Mouse (Mus musculus) MN1 (cell line): ENCODE results near the gene Pikfyve.

Experiments used
- DNase-seq: peaks from one replicate; pipeline ENCODE4 v3.0.0-alpha.2; 2016; ENCODE audit warnings: low spot score

Gene Pikfyve

DNA sequence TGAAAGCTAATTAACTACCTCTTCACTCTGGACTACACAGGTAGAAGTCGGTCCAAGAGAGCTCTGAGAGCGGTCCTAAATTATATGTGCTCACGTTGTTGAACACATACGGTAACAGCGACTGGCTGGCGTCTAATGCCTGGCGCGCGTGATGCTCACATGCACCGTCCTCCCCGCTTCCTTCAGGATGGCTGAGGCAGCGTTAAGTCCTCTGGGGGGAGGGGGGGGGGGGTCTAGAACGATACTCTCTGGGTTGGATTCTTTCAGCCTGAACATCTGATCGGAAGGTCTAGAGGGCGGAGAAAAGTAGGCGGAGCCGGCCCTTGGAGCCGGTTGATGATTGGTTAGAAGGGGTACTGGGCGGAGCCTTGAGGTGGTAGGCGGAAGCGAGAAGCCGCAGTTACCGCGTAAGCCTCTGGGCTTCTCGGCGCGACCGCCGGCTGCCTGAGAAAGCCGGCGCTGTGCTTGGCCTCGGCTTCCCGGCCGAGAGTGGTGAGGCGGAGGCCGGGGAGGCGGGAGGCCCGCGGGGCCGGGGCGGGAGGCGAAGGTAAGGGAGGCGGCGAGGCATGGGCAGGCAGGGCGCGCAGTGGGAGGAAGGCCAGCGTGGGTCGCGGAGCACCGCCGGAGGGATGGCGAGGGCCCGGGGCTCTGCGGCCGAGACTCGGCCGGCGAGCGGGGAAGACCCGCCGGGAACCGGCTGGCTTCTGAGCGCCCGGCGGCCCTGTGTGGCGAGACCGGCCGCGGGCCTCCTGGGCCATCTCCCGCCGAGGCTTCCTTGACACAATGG lies at the start of gene Pikfyve, which contains the start of gene Idh1:
Gene Pikfyve, plus strand, starts transcription at position 397 of the 787 bp plus-strand sequence.
Gene Idh1, minus strand, starts transcription at position 214 of the 787 bp plus-strand sequence.
- DNase-seq: peak; percentile 98

DNA sequence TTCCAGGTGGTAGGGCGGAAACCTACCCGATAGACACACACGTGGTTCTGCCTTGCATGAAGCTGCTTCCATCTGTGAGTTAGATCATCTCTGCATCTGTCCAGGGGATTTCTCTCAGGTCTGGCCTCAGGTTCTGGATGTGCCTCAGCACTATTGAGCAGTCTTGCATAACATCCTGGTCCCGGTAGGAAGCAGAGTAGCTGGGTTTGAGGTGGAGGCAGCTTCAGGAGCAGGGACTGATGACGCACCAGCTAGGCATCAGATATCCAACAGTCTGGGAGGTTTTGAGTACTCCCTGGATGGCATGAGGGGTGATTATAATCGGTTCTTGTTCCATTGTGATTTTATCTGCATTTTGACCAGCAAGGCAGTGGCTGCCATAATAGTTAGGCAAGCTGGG lies 48.9 kb upstream of the Pikfyve start:
- no peak for DNase-seq

GRCm38 (mm10) chr1:65144783-65145182 lies 41.7 kb upstream of the Pikfyve start:
- no peak for DNase-seq

DNA sequence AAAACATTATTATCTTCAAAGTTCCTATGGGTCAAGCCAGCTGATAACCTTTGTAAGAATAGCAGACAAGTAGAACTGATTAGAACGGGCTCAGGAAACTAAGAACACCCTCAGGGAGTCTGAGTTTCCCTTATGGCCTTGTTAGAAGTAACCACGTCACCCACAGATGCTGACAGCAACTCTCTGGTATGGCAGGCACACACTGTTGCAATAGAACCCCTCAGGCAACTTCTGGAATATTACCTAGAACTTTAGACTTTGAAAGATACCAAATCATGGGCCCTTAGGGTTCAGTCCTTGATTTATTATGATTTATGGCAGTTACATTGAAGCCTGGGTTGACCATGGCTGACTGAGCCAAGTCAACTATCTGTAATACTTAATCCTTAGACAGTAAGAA lies 39.9 kb upstream of the Pikfyve start:
- no peak for DNase-seq

GRCm38 (mm10) chr1:65147326-65147725 lies 39.2 kb upstream of the Pikfyve start:
- DNase-seq: no peak

- DNase-seq: no peak
Measured at GRCm38 (mm10) chr1:65147971-65148370, 38.5 kb upstream of the Pikfyve start.

DNA sequence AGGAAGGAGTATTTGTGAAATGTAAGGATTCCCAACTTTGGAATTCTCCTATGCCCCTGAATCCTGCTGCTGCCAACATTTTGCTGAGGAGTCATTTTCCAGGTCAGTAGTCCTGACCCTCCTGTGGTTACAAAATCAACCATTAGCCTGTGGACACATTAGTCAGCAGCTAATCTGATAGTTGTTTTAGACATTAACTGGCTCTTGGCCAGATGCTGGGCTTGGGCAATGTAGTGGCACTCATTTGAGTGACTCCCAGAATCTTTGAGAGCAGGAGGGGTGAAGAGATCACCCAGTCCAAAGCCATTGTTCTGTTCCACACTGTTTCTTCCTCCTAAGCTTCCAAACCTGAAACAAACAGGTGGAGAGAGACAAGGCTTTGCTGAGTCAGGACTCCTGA lies 31.7 kb upstream of the Pikfyve start:
- DNase-seq: no peak

- no peak for DNase-seq
Measured at GRCm38 (mm10) chr1:65156111-65156510, 30.4 kb upstream of the Pikfyve start.

GRCm38 (mm10) chr1:65162210-65162609 lies 24.3 kb upstream of the Pikfyve start:
- no peak for DNase-seq

- no peak for DNase-seq
Measured at GRCm38 (mm10) chr1:65167496-65167895, 19.0 kb upstream of the Pikfyve start.

- no peak for DNase-seq
Measured at GRCm38 (mm10) chr1:65169536-65169935, 16.9 kb upstream of the Pikfyve start.

DNA sequence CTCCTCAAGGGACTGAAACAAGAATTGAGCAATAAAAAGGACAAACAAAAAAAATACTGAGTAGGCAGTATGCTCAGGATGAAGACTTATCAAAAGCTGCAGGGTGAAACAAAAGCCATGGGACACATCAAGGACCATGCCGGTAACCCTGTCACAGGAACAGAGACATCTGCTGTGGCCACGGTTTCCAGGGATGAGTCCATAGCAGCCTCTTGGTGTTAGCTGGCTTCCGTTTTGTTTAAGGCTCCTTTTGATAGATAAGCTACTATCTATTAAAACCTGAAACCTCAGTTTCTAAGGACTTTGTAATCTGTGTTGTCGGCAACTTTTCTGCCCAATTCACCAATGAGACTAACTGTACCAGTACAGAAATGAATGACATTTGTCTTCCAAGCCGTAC lies 16.5 kb upstream of the Pikfyve start:
- DNase-seq: no peak

GRCm38 (mm10) chr1:65171579-65171978 lies 14.9 kb upstream of the Pikfyve start:
- no peak for DNase-seq

DNA sequence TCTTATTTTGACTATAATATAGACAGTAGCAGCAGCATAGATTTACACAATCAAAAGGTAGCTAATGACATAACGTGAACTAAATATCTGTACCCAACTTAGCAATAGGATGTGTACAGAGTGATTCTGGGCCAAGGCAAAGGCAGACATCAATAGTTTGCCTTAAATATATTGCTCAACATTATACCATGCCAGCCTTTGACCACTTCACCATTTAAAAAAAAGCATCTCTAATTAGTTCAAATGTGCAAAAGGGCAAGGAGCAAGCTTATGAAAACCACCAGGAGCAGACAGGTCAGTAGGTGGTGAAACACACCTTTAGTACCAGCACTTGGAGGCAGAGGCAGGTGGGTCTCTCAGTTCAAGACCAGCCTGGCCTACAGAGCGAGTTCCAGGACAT lies 12.8 kb upstream of the Pikfyve start:
- no peak for DNase-seq

- no peak for DNase-seq
Measured at GRCm38 (mm10) chr1:65176171-65176570, 10.3 kb upstream of the Pikfyve start.

- DNase-seq: no peak
Measured at GRCm38 (mm10) chr1:65176912-65177311, 9.6 kb upstream of the Pikfyve start.

DNA sequence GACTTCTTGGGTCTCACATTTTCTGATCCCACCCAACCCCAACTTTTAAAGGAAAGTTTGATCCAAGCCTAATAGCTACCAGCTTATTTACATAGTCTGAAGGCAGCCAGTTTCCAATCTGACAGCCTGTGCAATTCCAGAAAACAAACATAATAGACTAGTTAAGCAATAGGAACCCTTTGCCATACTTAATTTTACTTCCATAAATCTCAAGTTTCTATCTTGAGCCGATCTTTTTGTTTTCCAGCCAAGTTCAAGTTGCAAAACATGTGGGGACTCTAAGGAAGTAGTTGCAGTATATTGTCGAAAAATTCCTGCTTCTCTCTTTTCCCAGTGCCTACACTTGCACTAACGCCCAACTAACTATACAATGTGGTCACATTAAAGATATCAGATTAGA lies 9.0 kb upstream of the Pikfyve start:
- no peak for DNase-seq

DNA sequence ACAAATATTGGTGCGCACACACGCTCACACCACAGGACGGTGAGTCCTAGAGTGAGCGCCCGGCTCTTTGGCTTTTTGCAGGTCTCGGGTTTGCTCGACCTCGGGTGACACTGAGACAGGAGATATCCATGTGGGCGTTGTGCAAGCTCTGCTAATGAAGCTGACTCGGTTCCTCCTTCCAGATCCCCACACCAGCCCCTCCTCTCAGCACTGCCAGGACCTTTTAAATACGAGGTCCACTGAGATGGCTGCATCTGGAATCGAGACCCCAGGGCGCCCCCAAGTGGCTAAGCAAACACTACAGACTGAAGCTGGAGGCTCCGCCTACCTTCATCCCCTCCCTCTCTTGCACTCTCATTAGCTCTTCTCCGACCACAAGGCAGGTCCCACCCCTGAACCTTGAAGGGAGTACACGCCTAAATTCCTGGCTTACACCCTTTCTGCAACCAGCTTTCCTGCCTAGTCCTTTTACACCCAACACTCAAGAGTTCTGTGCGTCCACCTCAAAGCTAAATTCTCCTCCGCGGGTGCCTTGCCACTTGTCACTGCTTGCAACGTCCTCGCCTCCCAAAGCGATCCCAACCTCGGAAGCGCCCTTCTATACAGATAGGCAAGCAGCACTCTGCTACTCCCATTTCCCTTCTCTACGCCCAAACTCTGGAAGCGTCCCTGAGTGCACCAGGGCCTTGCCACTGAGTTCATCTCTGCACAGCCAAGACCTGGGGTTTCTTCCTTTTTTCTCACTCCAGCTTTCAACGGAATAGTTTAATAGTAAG lies 8.2 kb upstream of the Pikfyve start:
- DNase-seq: peak; percentile 91

DNA sequence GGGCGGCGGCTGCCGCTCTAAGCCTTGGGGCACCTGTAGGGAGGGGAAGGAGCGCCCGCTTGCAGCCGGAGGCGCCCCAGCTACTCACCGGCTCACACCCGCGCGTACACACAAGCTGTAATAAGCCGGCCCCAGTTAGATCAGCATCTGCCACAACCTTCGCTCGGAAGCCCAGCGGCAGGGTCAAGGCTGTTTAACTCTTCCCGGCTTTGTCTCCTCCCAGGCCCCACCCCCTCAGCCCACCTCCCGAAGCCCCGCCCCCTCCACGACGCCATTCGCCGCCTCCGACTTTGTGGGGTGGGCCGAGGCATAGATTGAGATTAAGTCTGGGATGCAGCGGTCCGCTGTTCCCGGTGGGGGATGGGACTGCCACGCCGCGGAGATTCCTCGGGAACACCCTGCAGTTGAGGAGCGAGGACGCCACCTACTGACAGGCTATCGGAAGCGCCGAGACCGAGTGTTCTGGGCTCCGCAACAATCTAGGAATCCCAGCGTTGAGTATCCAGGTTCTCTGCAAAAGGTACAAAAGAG lies 7.5 kb upstream of the Pikfyve start:
- peak; percentile 96 for DNase-seq

DNA sequence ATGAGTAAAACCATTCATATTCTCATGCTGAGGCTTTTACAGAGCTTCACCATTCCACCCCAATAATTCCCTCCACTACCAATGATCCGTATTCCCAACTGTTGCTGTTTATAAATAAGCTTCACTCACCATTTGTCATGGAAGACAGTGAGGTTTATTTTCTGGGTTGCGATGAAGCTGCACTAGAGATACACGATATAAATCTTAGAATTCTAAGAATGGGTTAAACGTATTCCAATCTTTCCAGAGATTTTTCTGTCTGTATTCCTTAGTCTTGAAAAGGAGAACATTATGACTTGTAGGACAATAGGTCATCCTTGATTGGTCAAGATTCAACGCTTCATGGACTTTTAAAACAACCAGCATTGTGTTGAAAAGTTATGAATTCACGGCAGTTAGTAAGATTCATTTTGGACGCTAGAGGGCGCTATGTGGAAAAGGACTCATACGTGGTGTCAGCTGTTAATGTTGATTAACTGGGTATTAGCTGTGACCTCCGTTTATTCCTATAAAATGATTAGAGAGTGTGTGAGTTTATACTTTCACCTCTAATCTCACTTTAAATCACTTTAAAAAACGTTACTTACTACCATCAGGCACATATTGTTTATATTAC lies 6.7 kb upstream of the Pikfyve start:
- peak; percentile 78 for DNase-seq

DNA sequence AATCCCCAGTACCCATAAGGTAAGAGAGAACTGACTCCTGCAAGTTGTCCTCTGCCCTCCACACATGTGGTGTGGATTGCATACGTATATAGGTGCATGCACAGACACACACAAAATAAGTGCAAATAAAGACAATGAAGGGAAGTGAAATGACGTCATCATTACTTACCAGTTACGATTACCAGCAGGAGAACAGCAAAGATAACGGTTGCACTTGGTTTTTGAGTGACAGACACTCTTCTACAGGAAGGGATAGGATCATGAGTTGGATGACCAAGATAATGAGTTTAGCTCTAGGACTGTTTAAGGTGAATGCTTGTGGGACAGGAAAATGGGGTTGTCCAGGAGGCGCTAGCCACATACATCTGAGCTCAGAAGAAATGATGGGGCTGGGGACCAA lies 5.0 kb upstream of the Pikfyve start:
- no peak for DNase-seq

DNA sequence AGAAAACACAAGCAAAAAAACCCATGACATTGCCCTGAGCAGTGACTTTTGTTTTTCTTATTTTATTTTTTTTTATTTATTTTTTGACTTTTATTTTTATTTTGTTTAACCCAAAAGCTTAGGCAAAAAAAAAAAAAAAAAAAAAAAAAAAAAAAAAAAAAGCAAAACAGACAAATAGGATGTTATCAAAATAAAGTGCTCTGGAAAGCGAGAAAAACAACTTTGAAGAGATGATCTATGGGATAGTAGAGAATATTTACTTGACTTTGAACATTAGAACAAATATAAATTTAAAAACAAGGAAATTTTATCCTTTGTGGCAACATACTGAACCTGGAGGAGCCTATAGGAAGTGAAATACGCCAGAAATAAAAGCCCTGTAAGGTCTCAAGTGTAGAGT lies 2.5 kb upstream of the Pikfyve start:
- no peak for DNase-seq

GRCm38 (mm10) chr1:65185011-65185410 lies 1.5 kb upstream of the Pikfyve start:
- no peak for DNase-seq
